Mouse (Mus musculus) adrenal gland, postnatal 10 days (tissue): Measurements from ENCODE around the gene Mkrn3. TPM values are rescaled to one million over a fixed set of nuclear protein-coding genes. Genes with fewer than 3 reads are reported as not detected.

Source experiments
- DNase-seq: peaks from one replicate; pipeline ENCODE4 v3.0.0; 2021; ENCODE audit warnings: mixed read lengths
- total RNA-seq, 2 experiments: library from RNA; stranded (reverse); gene quantifications; 2 replicates each; pipeline ENCODE4 v1.2.3; 2021

Mkrn3 gene
- total RNA-seq, 2 experiments from 2014 or later = 1.3 to 2.4 TPM

- DNase-seq = no peak
Observed at GRCm38 (mm10) chr7:62378529-62378928, 41.4 kb downstream of the Mkrn3 start.

- peak; percentile 60 for DNase-seq
Observed at GRCm38 (mm10) chr7:62377313-62377712, 42.6 kb downstream of the Mkrn3 start.

- DNase-seq = peak; percentile 63
Observed at GRCm38 (mm10) chr7:62376510-62377304, 43.2 kb downstream of the Mkrn3 start, which contains the start of gene Magel2. Gene Magel2, plus strand, starts transcription at chr7:62377010.

- peak; percentile 54 for DNase-seq
Observed at GRCm38 (mm10) chr7:62375658-62376057, 44.3 kb downstream of the Mkrn3 start.

Other genes starting within 250 kb of the Mkrn3 start
- 10 to 100 TPM; 76.6 to 98.5 TPM for gene Ndn, start 73.6 kb downstream of the Mkrn3 start, total RNA-seq
- gene Magel2, start 43.1 kb downstream of the Mkrn3 start, total RNA-seq = 1 to 10 TPM; 2.8 to 9.1 TPM
- 1 to 10 TPM; 3.6 to 4.8 TPM for gene Peg12, start 44.4 kb upstream of the Mkrn3 start, total RNA-seq